Mouse (Mus musculus) E14TG2a.4 (cell line): ENCODE measurements around the gene Ddx52.

Source experiments
- H3K27me3 ChIP-seq: 2 replicates; pipeline ENCODE4 v1.6.1; 2014; ENCODE audit warnings: low read length, control low read depth; ENCODE audit not compliant: insufficient read depth
- H3K36me3 ChIP-seq: 2 replicates; pipeline ENCODE4 v1.6.1; 2014; ENCODE audit warnings: low read length, control low read depth; ENCODE audit not compliant: insufficient read depth
- H3K4me1 ChIP-seq: replicated peaks from 2 replicates; pipeline ENCODE4 v1.6.1; 2014; ENCODE audit warnings: low read depth, low read length, control low read depth
- H3K4me3 ChIP-seq: replicated peaks from 2 replicates; pipeline ENCODE4 v1.5.1; 2014; ENCODE audit warnings: mild to moderate bottlenecking, low read length
- H3K9me3 ChIP-seq: 2 replicates; pipeline ENCODE4 v1.6.1; 2014; ENCODE audit warnings: low read length, control low read depth
- CTCF ChIP-seq: conservative IDR thresholded peaks from 2 replicates; pipeline ENCODE4 v1.5.1; 2014; ENCODE audit warnings: low read length
- NANOG ChIP-seq: IDR thresholded peaks from 2 replicates; pipeline ENCODE4 v1.6.1; 2014; ENCODE audit warnings: borderline replicate concordance, low read length, mixed read lengths
- POU5F1 ChIP-seq: IDR thresholded peaks from 2 replicates; pipeline ENCODE4 v1.6.1; 2014; ENCODE audit warnings: low read length, borderline replicate concordance

Ddx52 gene

DNA sequence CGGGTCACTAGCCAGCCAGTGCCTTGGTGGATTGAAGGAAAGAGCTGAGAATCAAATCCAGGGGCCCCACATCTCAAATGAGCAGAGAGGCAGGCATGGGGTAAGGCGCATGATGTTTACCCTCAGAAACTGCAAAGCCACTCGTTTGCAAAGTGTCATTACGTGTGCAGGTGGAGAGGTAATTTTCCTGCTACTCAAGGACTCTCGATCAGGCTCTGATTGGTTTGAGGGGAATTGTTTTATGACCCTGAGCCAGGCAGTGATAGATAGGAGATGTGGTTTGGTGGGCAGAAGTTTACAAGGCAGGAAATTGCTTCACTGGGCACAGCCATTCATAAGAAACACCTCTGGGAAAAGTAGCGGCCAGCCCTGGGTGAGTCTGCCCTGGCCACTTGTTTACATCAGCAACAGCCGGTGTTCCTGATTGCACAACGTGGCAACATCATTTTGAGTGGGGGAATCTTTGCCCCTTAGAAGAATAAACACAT is 28.0 kb upstream of the Ddx52 start:
- no peaks in the 10 kb centered on the region for H3K36me3 ChIP-seq
- TF ChIP-seq NANOG (no peak), POU5F1 (no peak), CTCF (no peak)
- no peaks in the 10 kb centered on the region for H3K9me3 ChIP-seq
- no peaks in the 10 kb centered on the region for H3K4me1 ChIP-seq
- no peak overlapping the region for H3K4me3 ChIP-seq
- H3K27me3 ChIP-seq: 0 out of 2 replicates have a peak, but pooled peaks cover 3% of the 10 kb centered on the region

DNA sequence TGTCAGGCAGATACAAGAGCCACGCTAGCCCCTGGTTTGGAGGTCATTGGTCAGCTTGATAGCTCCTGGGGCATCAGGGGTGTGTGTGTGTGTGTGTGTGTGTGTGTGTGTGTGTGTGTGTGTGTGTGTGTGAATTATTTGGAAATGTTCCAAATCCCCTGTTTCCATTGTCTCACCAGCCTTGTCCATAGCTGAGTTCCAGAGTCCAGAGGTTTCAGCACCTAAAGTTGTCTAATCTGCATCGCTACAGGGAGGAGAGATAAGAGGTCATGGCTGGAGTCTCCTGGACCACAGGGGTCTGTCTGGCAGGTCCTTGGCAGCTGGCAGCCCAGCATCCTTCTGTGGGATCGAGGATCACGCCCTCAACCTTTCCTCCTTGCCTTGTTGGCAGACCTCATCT is 27.4 kb upstream of the Ddx52 start:
- Histone ChIP-seq H3K9me3 (no peaks in the 10 kb centered on the region), H3K4me1 (no peaks in the 10 kb centered on the region), H3K27me3 (0 out of 2 replicates have a peak, but pooled peaks cover 3% of the 10 kb centered on the region), H3K36me3 (no peaks in the 10 kb centered on the region), H3K4me3 (no peak overlapping the region)
- TF ChIP-seq POU5F1 (no peak), CTCF (no peak), NANOG (no peak)

DNA sequence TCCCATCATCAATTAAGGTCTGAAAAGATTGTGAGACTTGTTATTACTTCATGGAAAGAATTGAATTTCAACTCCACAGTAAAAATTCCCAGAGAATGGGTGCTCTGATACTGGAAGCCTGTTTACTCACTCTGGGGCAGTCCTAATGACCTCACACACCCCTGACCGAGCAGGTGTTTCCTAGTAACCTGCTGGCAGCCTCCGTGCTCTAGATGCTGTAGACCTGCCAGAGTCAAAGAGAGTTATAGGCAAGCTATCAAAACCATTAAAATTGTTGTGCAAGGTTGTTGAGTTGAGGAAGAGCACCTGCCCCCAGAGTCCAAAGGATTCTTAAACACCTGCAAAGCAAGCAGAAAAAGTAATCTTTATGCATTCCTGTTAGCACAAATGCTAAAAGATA is 19.3 kb upstream of the Ddx52 start:
- 0 out of 2 replicates have a peak, but pooled peaks cover 4% of the 10 kb centered on the region for H3K4me1 ChIP-seq
- H3K9me3 ChIP-seq: no peaks in the 10 kb centered on the region
- no peaks in the 10 kb centered on the region for H3K27me3 ChIP-seq
- H3K4me3 ChIP-seq: no peak overlapping the region
- no peaks in the 10 kb centered on the region for H3K36me3 ChIP-seq
- TF ChIP-seq CTCF (no peak), NANOG (no peak), POU5F1 (no peak)

DNA sequence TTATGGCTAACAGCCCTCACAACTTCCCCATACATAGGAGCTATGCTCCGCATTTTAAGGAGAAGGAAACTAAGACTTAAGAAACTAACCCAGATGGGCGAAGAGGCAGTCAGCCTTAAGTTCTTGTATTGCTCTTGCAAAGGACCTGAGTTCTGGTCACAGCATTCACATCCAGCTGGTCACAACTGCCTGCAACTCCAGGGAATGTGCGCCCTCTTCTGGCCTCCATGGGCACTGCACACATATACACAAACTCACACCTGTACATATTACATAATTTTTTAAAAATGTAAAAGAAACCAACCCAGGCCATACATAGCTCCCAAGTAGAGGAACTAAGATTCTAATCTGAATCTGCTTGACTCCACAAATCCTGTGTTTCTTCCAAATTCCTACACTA is 14.8 kb upstream of the Ddx52 start:
- TF ChIP-seq NANOG (no peak), POU5F1 (no peak), CTCF (peak; percentile 82)
- no peaks in the 10 kb centered on the region for H3K27me3 ChIP-seq
- no peaks in the 10 kb centered on the region for H3K9me3 ChIP-seq
- 0 out of 2 replicates have a peak, but pooled peaks cover 4% of the 10 kb centered on the region for H3K4me1 ChIP-seq
- H3K4me3 ChIP-seq: no peak overlapping the region
- H3K36me3 ChIP-seq: no peaks in the 10 kb centered on the region

DNA sequence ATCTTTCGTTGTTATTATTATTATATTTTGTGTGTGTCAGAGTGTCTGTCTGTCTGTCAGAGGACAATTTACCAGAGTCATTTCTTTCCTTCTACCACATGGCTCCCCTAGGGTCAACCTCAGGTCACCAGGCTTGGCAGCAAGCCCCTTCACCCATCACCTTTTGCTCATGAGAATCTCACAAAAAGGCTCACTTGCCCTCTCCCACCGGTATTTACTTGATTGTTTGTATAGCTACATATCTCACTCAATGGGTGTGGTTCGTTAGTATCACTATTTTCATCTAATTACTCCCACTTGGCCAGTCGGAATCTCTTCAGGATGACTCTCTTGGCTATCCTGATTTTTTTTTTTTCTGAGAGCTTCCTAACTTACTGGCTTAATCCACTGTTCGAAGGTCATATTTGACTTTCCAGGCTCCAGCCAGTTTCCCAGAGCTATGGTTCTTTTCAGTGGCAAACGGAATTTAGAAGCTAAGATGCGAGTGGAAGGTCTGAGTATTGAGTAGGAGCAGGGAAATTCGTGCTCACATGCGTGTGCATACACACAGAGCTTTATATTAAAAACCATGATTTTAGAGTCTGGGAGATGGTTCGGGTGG is 9.3 kb upstream of the Ddx52 start:
- H3K4me1 ChIP-seq: no peaks in the 10 kb centered on the region
- no peaks in the 10 kb centered on the region for H3K9me3 ChIP-seq
- no peaks in the 10 kb centered on the region for H3K36me3 ChIP-seq
- peaks cover 2% of the 10 kb centered on the region; the same call in 1 of the 2 replicates for H3K27me3 ChIP-seq
- TF ChIP-seq POU5F1: no peak
- TF ChIP-seq CTCF: no peak
- TF ChIP-seq NANOG: no peak
- H3K4me3 ChIP-seq: no peak overlapping the region

DNA sequence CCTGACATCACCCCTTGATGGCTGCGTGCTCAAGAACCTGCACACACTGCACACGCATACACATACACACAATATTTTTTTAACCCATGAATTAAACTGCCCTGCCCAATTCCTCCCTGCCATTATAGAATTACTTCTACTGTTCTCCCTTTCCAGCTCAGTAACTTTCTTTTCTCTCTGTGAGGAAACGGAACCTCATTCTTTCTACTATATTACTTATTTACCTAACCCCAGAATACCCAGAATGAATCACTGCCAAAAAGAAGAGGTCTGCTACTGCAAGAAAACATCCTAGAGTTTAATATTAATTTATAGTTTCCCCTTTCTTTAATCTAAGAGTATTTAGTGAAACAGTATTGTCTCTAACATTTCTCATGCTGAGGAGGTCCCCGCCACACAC is 8.5 kb upstream of the Ddx52 start:
- Histone ChIP-seq H3K36me3 (no peaks in the 10 kb centered on the region), H3K27me3 (peaks cover 2% of the 10 kb centered on the region; the same call in 1 of the 2 replicates), H3K4me1 (no peaks in the 10 kb centered on the region), H3K9me3 (no peaks in the 10 kb centered on the region), H3K4me3 (no peak overlapping the region)
- TF ChIP-seq CTCF: no peak

DNA sequence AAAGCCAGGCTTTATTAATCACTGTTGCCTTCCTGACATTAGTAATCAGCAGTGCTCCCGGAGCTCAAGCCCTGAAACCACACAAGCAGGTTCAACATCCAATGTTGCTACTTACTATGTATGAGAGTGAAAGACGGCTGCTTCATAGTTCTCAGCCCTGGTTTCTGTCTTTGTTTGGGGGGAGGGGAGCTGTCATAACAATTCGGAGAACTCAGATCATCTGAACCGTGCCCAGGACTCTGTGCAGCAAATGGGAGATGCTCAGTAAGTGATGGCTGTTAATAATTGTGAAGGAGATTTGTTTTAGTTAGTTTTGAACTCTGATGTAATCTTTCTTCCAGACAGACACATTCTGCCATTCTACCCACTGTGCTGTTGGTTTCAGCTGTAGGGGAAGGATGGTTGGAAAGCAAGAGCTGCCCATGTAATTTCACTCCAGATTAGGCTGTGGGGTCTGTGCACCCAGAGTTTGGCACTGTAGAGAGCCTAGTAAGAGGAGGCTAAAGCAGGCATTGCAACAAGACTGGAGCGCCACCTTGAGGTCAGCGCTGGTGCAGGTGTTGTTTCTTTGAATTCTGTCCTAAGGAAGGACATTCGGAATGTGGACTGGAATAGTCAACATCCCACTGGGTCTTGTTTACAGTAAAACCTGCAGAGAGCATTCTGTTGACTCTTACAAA is 5.7 kb upstream of the Ddx52 start:
- H3K4me1 ChIP-seq: no peaks in the 10 kb centered on the region
- no peaks in the 10 kb centered on the region for H3K36me3 ChIP-seq
- TF ChIP-seq POU5F1 (no peak), NANOG (no peak), CTCF (no peak)
- H3K4me3 ChIP-seq: no peak overlapping the region
- H3K27me3 ChIP-seq: peaks cover 10% of the 10 kb centered on the region; the same call in 1 of the 2 replicates
- H3K9me3 ChIP-seq: no peaks in the 10 kb centered on the region

DNA sequence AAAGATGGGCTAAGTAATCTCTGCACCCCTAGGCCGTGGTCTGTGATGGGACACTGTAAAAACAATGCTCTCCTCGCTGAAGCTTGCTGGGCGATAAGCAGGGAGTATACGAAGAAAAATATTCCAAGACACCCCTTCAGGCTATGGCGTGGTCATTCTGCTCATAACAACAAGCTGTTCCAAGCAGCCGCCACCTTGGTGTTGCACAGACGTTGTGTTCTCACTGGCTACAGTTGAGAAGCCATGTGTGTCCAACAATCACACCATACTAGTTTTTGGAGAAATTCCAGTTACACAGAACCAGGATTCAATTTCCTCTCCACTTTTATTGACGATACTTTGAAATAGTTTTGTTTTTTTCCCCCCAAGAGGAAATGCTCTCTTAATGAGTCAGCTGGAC is 3.3 kb upstream of the Ddx52 start:
- TF ChIP-seq CTCF (no peak), NANOG (no peak), POU5F1 (no peak)
- peaks cover 14% of the 10 kb centered on the region for H3K4me1 ChIP-seq
- H3K27me3 ChIP-seq: peaks cover 10% of the 10 kb centered on the region; the same call in 1 of the 2 replicates
- peaks cover 5% of the 10 kb centered on the region for H3K36me3 ChIP-seq
- no peaks in the 10 kb centered on the region for H3K9me3 ChIP-seq
- H3K4me3 ChIP-seq: no peak overlapping the region

DNA sequence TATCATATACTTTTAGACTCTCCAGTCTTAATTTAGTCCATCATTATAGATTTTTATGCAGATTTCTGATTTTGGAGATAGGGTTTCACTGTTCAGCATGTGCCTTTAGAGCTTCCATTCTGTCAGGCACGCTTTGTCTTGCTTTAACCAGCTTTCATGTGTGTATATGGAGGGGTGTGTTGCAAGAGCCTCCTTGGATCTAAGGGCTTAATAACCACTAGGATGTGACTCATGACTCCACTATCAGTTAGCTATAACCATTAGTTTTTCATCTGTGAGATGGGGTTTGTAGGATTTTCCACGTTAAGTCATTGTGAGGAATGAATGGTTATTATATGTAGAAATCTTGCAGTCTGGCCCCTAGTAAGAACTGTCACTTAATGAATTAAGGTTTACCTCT is 15.0 kb downstream of the Ddx52 start:
- H3K36me3 ChIP-seq: peaks cover 98% of the 10 kb centered on the region
- H3K4me1 ChIP-seq: no peaks in the 10 kb centered on the region
- no peak overlapping the region for H3K4me3 ChIP-seq
- no peaks in the 10 kb centered on the region for H3K27me3 ChIP-seq
- H3K9me3 ChIP-seq: no peaks in the 10 kb centered on the region
- TF ChIP-seq CTCF: no peak
- TF ChIP-seq POU5F1: no peak
- TF ChIP-seq NANOG: no peak
